Mouse (Mus musculus) kidney, postnatal 25 days (tissue): ENCODE measurements at regions not wholly inside any gene's neighbourhood (a gene's known extent, or its start where the extent isn't known, plus 50 kb on each side); places are given as distances from the start of the nearest gene placed in this dataset.
A peak's percentile ranks its signal among the peaks of the same experiment; 100 is the strongest.

ENCODE experiments used
- DNase-seq, 2 experiments: peaks; one replicate each; pipeline ENCODE4 v3.0.0; 2021; ENCODE audit warnings: mixed read lengths in 2 of 2

DNA sequence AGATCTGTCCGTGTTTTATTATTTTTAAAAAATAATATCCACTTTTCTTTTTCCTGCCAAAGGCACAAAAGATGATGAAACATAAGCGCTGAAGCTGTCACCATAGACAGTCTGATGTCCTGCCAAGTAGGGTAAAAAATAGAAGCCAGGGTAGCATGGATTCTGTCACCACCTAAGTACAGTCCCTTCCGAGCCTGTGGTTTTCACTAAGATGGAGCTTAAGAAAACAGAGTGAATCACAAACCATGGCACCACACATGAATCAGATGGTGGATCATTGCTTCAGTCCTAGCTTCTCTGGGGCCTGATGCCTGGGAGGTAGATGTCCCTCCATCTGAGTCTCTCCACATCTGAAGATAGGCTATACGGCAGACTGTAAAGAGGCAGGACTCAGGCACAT, 55.9 kb upstream of the Fmod start:
- peak in 1 of 2 experiments; percentile 2 for DNase-seq

DNA sequence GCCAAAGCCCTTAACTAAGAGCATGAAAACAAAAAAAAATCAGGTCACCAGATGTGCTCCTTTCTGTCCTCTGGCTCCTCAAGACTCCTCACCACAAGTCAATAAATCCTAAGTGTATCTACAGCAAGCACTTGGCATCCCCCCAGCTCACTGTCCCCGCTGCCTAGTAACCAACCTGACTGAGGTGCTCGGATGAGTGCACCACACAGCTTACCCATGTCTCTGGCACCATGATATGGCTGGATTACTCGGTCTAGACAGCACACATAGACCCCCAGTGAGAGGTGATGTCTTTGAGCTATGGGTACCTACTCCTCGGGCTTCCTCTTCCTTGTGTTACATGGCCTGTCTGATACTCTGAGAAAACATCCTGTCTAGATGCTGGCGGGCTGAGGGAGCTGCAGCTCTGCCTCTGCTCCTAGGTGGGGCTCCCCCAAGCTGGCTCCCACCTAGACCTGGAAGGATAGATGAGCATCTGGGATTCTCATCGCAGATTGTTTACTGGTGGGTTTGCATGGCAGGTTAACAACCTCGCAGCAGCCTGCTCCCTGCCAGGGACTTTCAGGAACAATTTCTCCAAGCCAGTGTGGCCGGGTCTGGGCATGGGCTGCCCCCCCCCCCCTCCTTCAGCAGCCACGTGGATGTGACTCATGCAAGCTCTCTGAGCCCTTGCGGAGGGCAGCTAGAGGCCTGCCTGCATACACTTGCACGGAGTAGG, 57.2 kb upstream of the Prelp start:
- DNase-seq = peak; percentile 22 to 46

DNA sequence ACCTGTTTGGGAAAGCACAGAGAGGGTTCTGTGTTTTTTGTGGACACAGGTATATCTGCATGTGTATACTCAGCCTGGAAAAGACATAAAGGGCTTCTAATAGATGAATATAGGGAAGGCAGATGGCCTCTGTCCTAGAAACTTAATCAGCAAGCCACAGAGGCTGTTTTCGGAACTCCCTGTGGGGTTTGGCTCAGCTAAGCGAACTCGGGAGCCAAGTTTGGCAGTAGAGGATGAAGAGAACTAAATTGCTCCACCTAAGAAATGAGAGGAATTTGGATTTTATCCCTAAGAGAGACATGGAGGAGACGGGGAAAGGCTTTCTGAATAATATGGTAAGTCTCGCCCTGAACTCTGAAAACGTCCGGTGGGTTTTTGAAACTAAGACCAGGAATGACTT, 56.0 kb upstream of the Prelp start:
- DNase-seq = peak in 1 of 2 experiments; percentile 35

DNA sequence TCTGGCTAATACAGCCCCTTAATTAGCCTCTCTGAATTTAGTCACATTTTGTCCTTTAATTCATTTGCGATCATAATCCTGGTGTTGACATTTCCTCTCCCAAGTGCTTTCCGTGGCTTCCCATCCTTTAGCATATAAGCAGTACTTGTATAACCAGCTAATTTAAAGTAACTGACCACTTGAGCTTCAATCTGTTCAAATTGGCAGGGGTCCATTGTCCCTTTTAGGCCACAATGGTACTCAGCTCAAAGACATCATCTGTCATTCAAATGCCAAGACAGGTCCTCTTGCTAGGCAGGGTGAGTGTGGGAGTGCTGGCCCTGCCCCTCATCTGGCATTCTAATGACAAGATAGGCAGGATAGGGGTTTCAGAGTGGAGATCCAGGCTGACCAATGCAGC, 52.6 kb upstream of the Prelp start:
- DNase-seq = no peak

DNA sequence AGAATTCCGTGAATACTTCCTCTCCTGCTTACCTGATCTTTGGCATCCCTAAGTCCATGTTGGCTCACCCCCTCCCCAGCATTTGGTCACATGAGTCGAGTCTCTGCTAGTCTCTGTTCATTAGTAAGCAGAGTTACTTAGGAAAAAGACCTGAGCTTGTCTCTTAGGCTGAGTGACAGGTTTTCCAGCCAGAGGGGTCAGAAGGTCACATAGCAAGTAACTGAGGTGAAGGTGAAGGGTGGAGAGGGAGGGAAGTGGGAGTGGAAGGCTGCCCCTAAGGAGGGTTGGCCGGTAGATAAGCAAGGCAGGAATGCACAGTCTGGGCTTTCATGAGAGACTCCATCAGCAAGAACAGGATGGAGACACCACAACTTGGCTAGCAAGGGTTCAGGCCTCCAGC, 50.1 kb upstream of the Prelp start:
- DNase-seq = no peak
